Mouse (Mus musculus) G1E (cell line): ENCODE measurements around the gene Ttll3. TPM values are rescaled to one million over a fixed set of nuclear protein-coding genes. Genes with fewer than 3 reads are reported as not detected.

Experiments
- ATAC-seq: 2 replicates; pipeline ENCODE4 v1.8.0; 2016; ENCODE audit warnings: mild to moderate bottlenecking; ENCODE audit not compliant: insufficient number of reproducible peaks, poor library complexity, low FRiP score, severe bottlenecking; ENCODE audit errors: extremely low read depth
- DNase-seq: peaks from one replicate; pipeline ENCODE4 v3.0.0; 2012; ENCODE audit warnings: low spot score
- H3K27me3 ChIP-seq: 2 replicates; pipeline ENCODE4 v1.6.1; 2012; ENCODE audit warnings: mild to moderate bottlenecking, low read length, inconsistent platforms; ENCODE audit not compliant: insufficient read depth
- H3K36me3 ChIP-seq: replicated peaks from 2 replicates; pipeline ENCODE3; 2012; ENCODE audit warnings: mild to moderate bottlenecking, inconsistent platforms
- H3K4me1 ChIP-seq: 2 replicates; pipeline ENCODE4 v1.6.1; 2012; ENCODE audit warnings: low read depth, low read length, inconsistent platforms, mixed read lengths; ENCODE audit not compliant: insufficient read depth
- H3K4me3 ChIP-seq: 2 replicates; pipeline ENCODE4 v1.5.1; 2012; ENCODE audit warnings: low read depth, mild to moderate bottlenecking, inconsistent platforms, low read length, moderate library complexity, mixed read lengths
- H3K9me3 ChIP-seq: replicated peaks from 2 replicates; pipeline ENCODE4 v1.6.1; 2012; ENCODE audit warnings: inconsistent platforms
- CTCF ChIP-seq: IDR thresholded peaks from 2 replicates; pipeline ENCODE4 v1.5.1; 2012; ENCODE audit warnings: low read depth, low read length, inconsistent platforms, mixed read lengths
- GATA1 ChIP-seq: IDR thresholded peaks from 2 replicates; pipeline ENCODE4 v1.6.1; 2012; ENCODE audit warnings: borderline replicate concordance, low read length, inconsistent platforms, mixed read lengths
- GATA2 ChIP-seq: IDR thresholded peaks from 2 replicates; pipeline ENCODE4 v1.6.1; 2012; ENCODE audit warnings: low read depth, low read length, inconsistent platforms, borderline replicate concordance
- POLR2AphosphoS5 ChIP-seq: IDR thresholded peaks from 2 replicates; pipeline ENCODE4 v1.6.1; 2012; ENCODE audit warnings: low read depth, low read length, inconsistent platforms; ENCODE audit not compliant: insufficient replicate concordance
- TAL1 ChIP-seq: conservative IDR thresholded peaks from 2 replicates; pipeline ENCODE4 v1.6.1; 2012; ENCODE audit warnings: low read depth, low read length, inconsistent platforms, mixed read lengths
- polyA plus RNA-seq: library from polyadenylated mRNA; stranded (reverse); fragments of >175 nt; gene quantifications from 2 replicates; pipeline ENCODE4 v1.2.3, GENCODE M21; 2012
- total RNA-seq, 2 experiments: library from RNA; stranded (forward) in 1 of 2; stranded (reverse) in 1 of 2; fragments of 200-1000 nt in 1 of 2; fragments of >200 nt in 1 of 2; fragmentation: Nextera tagmentation in 1 of 2; gene quantifications; 2 replicates each; pipeline ENCODE4 v1.2.3; 2014 to 2017

The Ttll3 gene
- total RNA-seq (2014; fragmentation: Nextera tagmentation) (43.3 and 47.6 TPM in 2 replicates), total RNA-seq (2017) (20.5 and 22.7 TPM in 2 replicates), polyA plus RNA-seq (10.2 and 15.1 TPM in 2 replicates)

DNA sequence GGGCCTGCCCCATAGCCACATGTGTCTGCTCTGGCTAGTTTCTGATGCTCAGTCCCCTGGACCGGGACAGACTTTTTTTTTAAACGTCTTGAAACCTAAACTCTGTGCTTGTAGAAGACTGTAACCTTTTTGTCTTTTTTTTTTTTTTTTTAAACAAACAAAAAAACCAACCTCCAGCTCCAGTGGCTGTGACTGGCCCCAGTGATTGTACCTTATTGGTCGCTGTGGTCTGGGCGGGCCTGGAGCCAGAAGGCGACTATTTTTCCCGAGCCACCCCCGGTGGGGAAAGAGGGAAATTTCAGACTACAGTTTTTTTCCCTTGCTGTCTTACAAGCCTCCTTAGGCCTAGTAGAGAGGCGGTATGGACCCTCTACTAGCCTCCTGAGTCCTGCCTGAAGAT, at the start of gene Ttll3:
TSS of gene Ttll3 (plus strand) at position 301 of the 400 bp plus-strand sequence.
- Histone ChIP-seq H3K27me3 (no peaks in the 10 kb centered on the region), H3K9me3 (peaks cover 6% of the 10 kb centered on the region), H3K4me3 (no peak within 1 kb of the TSS), H3K36me3 (peaks cover 98% of the 10 kb centered on the region), H3K4me1 (peaks cover 6% of the 10 kb centered on the region)
- TF ChIP-seq GATA2 = no peak
- no peak for TF ChIP-seq POLR2AphosphoS5
- no peak for TF ChIP-seq GATA1
- TF ChIP-seq TAL1 = no peak
- no peak for TF ChIP-seq CTCF
- no peak for ATAC-seq
- DNase-seq = no peak

DNA sequence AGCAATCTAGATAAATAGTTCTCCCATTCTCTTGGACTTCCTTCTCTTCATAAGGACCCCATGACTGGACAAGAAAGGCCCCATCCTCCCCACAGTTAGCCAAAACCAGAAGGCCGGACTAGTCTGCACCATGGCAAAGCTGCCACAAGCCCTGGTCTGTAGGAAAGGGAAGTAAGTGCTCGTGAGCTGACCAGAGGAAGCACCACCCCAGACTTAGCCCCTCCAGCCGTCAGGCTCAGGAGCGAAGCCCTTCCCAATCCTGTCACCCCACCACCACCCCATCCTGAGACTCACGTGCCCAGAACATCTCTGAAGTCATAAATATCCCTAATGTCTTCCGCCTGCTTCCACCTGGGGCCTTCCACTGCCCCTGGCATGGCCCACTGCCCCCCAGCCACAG, 47.5 kb upstream of the Ttll3 start:
- H3K36me3 ChIP-seq = no peaks in the 10 kb centered on the region
- no peak overlapping the region for H3K4me3 ChIP-seq
- H3K4me1 ChIP-seq = no peaks in the 10 kb centered on the region
- no peak for ATAC-seq
- H3K27me3 ChIP-seq = peaks cover 54% of the 10 kb centered on the region
- no peak for DNase-seq
- TF ChIP-seq CTCF (no peak), POLR2AphosphoS5 (no peak), TAL1 (no peak), GATA1 (no peak), GATA2 (no peak)
- no peaks in the 10 kb centered on the region for H3K9me3 ChIP-seq

DNA sequence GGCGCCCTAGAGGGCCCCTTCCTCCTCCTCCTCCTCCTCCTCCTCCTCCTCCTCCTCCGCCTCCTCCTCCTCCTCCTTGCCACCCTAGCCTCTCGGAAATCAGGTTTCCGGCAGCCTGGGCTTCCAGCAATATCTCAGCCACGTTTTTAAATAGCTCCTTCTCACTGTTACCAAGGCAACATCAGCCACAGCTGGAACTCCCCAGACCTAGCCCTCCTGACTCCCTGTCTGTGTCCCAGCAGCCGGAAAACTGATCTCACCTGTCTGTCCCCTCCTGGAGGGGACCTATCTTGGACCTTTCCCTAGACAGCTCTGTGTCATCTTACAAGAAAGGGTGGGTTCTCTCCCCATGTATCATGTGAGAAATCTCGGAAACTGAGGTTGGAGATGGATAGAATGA, 46.8 kb upstream of the Ttll3 start:
- ATAC-seq (no peak), DNase-seq (no peak)
- Histone ChIP-seq H3K9me3 (no peaks in the 10 kb centered on the region), H3K36me3 (no peaks in the 10 kb centered on the region), H3K4me3 (no peak overlapping the region), H3K4me1 (no peaks in the 10 kb centered on the region), H3K27me3 (peaks cover 54% of the 10 kb centered on the region)
- TF ChIP-seq TAL1 (no peak), CTCF (no peak), POLR2AphosphoS5 (no peak), GATA2 (no peak), GATA1 (no peak)

DNA sequence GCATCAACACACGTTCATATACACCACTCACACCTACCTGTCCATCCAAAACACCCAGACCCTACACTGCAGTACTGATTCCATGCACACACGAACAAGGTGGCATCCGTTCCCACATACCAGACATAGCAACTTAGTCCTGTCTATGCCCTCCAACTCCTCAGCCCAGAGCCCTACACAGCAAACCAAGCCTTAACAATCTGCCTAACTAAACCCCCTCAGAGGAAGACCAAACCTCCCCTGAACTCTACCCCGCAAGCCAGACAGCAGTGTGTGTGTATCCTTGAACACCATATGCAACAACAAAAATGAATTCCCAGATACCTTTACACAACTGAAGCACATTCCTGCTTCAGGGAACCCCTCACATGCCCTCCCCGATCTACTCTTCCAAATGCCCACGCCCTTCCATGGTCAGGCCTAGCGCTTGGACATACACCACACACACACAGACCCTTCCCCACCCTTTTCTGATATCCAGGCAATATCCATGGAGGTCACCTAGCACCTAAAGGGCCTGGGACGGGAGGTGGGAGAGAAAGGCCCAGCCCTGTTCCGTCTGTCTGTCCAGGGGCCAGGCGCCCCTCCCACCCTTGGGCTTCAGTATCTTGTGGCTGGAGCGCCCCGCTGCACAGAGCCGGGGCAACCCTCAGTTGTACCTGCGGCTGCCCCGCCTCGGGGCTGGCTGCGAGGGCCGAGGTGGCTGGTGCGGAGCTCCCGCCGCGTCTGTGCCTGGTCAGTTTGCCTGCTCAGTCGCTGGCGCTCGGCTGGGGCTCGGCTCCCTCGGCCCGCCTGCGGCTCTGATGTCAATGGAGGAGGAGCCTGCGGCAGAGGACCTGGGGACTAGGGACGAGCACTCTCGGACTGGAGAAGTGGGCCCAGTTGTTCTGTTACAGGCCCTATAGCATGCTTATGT, 45.6 kb upstream of the Ttll3 start, which contains the start of gene Camk1:
TSS of gene Camk1 (minus strand) at position 808 of the 916 bp plus-strand sequence.
- DNase-seq (no peak), ATAC-seq (no peak)
- no peaks in the 10 kb centered on the region for H3K36me3 ChIP-seq
- peaks cover 54% of the 10 kb centered on the region for H3K27me3 ChIP-seq
- no peaks in the 10 kb centered on the region for H3K9me3 ChIP-seq
- H3K4me1 ChIP-seq = no peaks in the 10 kb centered on the region
- no peak within 1 kb of the TSS for H3K4me3 ChIP-seq
- TF ChIP-seq GATA1 (no peak), TAL1 (no peak), CTCF (no peak), POLR2AphosphoS5 (no peak)

DNA sequence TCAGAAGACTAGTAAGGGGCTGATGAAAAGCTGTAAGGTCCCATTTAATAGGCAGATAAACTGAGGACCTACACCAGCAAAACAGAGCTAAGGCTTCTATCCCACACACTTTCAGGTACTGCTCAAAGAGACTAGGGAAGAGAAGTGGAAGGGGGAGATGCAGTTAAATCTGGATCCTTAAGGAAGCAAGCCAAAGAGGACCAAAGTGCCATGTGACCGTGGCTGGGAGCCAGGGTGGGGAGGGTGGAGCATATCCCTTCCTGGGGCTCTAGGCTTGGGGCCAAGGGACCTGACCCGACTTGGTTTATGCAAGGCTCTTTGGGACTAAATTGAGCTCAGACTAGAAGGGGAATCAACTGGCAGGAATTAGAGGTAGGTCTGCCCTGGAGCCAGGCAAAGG, 44.7 kb upstream of the Ttll3 start:
- no peaks in the 10 kb centered on the region for H3K36me3 ChIP-seq
- ATAC-seq = no peak
- no peak for TF ChIP-seq CTCF
- no peak for TF ChIP-seq GATA2
- no peak for TF ChIP-seq POLR2AphosphoS5
- TF ChIP-seq TAL1 = no peak
- no peak for TF ChIP-seq GATA1
- H3K27me3 ChIP-seq = peaks cover 51% of the 10 kb centered on the region
- no peaks in the 10 kb centered on the region for H3K9me3 ChIP-seq
- H3K4me3 ChIP-seq = no peak overlapping the region
- DNase-seq = no peak
- no peaks in the 10 kb centered on the region for H3K4me1 ChIP-seq

DNA sequence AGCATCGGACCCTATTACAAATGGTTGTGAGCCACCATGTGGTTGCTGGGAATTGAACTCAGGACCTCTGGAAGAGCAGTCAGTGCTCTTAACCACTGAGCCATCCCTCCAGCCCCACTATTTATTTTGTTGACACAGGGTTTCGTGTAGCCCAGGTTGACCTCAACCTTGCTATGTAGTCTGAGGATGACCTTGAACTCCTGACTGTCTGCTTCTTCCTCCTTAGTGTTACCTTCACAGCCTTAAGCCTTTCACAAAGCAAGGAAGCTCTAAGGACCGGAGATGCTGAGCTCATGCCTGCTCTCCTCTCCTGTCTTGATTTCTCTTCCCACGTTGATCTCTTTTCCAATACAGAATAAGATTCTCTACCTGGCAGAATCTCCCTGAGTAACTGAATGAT, 42.2 kb upstream of the Ttll3 start:
- Histone ChIP-seq H3K4me1 (peaks cover 11% of the 10 kb centered on the region), H3K4me3 (no peak overlapping the region), H3K36me3 (no peaks in the 10 kb centered on the region), H3K9me3 (no peaks in the 10 kb centered on the region), H3K27me3 (peaks cover 30% of the 10 kb centered on the region)
- no peak for DNase-seq
- no peak for TF ChIP-seq GATA1
- no peak for TF ChIP-seq GATA2
- TF ChIP-seq TAL1 = no peak
- no peak for TF ChIP-seq POLR2AphosphoS5
- no peak for TF ChIP-seq CTCF
- ATAC-seq = no peak
